Mouse (Mus musculus) kidney, adult 9 months (tissue): ENCODE measurements around the gene Sik3.
"Not testable (repeated sequence)": the region's sequence is repeated elsewhere in the genome, so short reads cannot be mapped to it uniquely, and the experiment has no call there.

Experiments used
- DNase-seq: peaks from one replicate; pipeline ENCODE4 v3.0.0; 2022

Gene Sik3

DNA sequence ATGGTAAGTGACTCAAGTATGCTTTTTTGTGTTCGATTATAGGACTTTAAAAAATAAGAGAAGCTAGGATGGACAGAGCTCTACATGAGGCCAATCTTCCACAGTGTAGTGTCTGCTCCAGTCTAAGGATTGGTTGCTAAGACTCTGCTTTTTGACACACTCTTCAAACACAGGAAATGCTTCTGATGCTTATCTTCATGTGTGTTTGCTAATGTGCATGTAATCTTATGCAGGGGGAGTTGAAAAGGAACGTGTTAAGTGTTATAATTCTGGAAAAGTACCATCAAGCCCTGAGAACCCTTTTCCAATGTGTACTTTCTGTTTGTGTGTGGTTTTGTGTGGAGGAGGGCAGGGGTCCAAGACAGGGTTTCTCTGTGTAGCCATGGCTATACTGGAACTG is 141.8 kb downstream of the Sik3 start:
- no peak for DNase-seq

DNA sequence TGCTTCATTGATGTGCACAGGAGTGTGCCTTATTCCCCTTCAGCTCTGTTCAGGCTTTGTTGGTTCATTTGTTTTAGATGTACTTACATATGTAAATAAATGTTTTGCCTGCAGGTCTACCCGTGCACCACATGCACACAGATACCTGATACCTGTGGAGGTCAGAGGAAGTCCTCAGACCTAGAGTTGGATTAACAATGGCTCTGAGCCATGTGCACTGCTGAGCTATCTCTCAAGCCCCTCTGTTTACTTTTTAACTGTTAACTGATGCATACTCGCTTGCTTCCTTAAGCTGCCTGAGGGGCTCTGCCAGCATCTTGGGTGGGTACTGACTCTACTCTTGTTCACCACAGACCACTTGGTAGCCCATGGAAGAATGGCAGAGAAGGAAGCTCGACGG is 142.4 kb downstream of the Sik3 start:
- DNase-seq: no peak

DNA sequence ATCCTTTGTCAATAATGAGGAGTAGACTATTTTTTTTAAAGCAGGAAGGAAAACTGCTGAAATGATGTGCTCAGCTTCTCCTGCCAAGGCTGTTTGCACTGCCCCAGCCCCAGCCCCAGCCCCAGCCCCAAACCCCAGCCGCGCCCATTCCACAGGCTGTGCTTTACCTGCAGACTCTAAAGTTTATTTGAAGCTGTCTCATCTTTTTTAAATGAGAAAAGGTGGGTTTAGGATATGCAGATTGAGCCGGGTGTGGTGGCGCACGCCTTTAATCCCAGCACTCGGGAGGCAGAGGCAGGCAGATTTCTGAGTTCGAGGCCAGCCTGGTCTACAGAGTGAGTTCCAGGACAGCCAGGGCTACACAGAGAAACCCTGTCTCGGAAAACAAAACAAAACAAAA is 143.2 kb downstream of the Sik3 start:
- not testable (repeated sequence) for DNase-seq

DNA sequence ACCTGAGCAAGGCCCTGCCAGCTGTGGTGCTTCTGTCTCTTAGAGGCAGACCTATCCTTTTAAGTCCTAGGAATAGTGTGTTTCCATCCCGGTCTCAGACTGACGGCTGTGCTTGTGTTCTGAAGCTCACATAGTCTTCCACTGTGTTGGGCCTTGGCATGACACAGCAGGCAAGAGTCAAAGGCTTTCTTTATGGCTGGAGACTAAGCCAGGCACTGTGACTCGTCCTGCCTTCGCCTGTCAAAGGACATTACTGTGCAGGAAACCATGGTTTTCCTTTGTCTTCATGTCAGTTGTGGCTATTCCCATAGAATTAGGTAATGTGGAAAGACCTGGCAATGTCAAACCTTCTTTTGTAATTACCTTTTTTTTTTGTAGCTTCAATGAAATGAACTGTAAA is 144.1 kb downstream of the Sik3 start:
- no peak for DNase-seq

DNA sequence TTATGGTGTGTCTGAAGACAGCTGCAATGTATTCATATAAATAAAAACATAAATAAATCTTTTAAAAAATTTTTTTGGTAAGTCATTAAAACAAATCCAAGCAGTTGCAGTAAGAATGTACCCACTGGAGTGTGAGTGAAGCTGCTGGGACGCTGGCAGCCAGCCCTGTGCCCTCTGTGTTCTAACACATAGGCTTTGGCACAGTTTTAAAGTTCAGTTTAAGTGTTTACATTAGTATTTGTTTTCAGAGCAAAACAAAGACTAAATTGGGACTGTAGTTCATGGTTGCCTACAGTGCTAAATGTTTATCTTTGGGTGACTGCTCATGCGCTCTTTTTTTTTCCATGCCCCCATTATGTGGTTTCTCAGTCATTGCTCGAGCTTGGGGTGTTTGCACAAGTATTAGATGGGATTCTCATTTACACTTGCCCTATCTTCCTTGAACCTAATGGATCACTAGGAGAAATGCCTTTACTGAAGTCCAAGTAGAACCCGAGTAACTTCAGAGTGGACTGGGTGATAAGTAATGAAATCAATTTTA is 145.7 kb downstream of the Sik3 start:
- no peak for DNase-seq

DNA sequence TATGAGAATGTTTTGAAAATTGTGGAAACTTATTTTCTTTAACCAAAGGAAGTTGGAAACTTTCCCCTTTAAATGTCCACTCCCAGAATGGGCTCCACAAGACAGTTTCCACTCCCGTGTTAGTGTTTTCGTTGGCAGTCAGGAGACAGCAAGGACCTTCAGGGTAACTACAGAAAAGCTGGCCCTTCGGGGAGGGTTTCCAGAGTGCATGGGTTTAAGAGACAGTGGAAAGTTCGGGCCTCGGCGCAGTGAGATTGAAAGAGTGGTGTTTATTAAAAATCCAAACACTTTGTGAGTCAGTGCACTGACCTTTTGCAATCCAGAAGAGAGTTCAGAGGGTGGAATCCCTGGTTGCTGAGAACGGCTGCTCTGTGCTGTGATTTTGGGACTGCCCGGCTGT is 150.8 kb downstream of the Sik3 start:
- DNase-seq: peak; percentile 24

DNA sequence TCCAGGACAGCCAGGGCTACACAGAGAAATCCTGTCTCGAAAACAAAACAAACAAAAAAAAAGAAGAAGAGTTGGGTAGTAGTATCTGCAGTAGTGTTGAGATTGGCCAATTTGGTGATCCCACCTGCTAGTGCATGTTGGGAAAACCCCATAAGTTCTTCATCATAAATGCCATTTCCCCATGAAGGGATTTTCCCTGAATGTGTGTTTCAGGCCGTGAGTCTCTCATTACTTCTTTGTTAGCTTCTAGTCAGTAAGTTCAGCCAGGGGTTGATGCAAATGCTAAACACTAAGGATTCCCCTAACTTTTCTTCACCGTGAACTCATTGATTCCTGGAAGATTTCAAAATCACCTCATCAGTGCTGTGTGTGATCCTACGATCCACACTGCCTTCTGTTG is 156.2 kb downstream of the Sik3 start:
- no peak for DNase-seq

DNA sequence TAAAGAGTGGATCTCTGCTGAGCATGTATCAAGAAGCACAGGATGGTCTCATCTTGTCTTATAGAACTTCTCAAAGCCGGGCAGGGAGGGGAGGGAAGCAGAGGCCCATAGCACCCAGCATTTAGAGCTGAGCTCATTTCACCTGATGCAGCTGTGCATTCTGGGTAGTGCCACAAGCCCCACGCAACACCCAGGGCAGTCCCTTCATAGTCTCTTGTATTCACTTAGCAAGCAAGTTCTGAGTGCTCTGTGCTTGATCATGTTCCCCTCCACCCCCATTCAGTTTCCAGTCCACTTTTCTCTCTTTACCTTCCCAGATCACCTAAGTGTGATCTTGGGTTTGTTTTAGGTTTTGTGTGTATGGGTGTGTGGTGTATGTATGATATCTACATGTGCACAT is 159.6 kb downstream of the Sik3 start:
- no peak for DNase-seq

DNA sequence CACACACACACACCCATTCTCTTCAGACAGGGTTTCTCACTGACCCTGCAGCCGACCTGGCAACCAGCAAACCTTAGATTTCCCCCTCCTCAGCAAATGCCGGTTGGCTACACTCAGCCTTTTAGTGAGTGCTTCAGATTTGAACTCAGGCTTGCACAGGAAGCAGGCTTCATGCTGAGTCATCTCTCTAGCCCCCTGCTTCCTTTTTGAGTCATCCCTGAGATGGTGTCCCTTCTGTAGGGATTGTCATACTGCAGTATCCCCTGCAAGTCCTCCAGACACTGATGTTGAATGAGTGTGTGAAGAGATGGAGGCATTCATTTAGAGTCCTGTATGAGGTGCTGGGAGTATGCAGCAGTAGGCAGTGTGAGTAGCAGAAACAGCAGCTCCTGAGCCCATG is 160.3 kb downstream of the Sik3 start:
- no peak for DNase-seq

DNA sequence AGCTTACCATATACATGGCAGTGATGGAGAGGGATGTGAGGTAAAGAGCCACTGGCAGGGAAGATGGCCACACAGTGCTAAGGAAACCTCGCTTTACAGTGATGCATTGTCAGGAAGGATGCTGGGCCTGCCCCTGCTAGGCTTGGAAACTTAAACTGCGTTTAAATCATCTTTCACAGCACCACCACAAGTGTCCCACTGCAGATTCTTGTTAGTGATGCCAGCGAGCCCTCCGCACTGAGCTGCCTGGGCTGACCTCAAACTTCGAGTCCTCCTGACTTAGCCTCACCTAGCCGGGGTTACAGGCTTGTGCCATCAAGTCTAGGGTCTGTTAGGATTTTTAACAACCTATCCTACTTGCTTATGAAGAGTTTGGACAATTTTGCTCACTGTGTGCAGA is 161.3 kb downstream of the Sik3 start:
- DNase-seq: no peak

DNA sequence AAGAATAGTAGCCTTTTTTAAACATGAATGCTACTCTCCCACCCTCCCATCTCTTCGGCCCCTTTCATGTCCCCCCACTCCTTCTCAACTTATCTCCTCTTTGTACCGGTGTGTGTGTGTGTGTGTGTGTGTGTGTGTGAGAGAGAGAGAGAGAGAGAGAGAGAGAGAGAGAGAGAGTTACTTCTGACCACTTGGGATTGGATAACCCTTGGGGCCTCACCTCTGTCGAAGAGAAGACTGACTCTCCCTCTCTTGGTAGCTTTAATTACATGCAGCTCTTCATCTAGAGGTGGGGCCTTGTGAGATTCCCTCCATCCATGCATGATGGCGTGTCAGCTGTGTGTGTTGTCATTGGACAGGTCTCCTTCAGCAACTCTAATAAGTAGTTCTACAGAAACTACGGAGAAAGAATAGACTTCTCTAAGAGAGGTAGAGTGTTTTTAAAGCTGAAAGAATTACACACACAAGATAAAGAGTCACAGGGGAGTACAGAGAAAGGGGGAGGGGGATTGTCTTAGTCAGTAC is 162.2 kb downstream of the Sik3 start:
- DNase-seq: no peak

DNA sequence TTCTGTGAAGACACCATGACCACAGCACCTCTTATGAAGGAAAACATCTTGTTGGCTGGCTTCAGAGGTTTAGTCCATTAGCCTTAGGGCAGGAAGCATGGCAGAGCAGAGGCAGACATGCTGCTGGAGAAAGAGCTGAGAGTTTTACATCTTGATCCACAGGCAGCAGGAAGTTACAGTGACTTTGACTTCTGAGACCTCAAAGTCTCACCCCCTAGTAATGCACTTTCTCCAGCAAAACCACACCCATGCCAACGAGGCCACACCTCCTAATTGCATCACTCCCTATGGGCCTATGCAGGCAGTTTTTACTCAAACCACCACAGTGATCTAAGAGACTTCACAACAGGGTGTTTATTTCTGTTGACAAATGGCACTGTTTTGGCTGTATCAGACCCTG is 162.7 kb downstream of the Sik3 start:
- DNase-seq: no peak

DNA sequence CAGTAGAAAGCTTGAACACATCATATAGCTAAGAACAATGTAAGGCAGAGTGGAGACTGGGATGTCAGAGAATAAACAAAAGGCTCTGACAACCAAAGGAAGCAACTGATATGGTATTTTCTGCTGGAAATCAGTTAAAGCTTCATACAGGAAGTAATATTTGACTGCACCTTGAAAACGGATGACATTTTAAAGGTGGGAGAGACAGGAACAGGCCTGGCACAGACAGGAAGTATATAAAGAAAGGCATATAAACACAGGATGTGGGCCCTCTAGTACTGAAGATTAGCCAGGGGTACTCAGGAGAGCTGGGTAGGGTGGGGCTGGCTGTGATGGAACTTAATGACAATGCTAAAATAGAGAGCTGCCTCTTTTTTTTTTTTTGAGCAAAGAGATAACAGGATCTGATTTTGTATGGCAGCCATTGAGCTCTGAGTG is 163.3 kb downstream of the Sik3 start:
- no peak for DNase-seq

DNA sequence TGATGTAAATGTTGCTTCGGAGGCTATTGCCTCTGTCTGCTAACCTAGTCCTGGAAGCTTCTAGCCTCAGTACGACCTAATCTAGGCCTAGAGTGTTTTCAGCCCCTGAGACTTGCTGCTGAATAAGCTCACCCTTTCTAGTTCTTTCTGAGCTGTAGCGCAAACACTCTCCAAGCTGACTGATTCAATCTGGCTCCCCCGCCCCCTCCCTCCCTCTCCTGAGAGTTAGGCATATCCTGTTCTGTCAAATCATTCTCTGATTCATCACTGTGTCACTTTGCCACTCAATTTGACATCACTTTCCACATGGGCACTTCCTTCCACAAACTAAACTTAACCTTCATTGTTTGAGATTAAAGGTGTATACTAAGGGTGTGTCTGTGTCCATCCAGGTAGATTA is 164.0 kb downstream of the Sik3 start:
- no peak for DNase-seq

DNA sequence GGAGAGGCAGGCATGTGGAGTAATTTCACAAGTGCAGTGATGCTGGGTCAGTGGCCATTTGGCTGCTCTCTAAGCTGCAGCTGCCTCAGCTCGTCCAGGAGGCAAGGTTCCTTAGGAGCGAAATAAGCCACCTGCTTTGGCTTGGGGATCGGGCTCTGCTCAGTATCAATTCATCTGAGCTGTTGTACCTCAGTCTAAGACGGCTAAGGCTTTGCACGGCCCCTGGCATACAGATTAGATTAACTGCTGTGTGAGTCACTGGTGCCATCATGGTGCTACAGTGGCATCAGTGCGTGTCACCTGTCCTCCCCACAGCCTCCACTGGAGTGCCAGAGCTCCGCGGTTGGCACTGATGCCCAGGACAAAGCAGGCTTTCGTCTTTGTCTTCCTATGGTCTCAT is 166.0 kb downstream of the Sik3 start:
- DNase-seq: no peak

DNA sequence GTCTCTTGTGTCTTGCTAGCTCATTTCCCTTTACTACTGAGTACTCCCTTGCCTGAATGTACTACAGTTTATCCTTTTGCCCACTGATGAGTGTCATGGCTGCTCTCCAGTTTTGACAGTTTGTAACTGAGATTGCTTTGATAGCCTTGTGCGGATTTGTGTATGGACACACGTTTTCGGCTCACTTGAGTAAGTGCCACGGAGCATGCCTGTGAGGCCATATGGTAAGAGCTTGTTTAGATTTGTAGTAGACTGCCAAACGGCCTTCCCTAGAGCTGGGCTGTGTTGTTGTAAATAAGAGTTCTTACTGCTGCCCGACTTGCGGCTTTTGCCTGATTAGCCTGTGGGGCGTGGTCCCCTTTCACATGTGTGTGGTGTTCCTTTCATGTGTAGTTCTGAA is 168.7 kb downstream of the Sik3 start:
- no peak for DNase-seq

DNA sequence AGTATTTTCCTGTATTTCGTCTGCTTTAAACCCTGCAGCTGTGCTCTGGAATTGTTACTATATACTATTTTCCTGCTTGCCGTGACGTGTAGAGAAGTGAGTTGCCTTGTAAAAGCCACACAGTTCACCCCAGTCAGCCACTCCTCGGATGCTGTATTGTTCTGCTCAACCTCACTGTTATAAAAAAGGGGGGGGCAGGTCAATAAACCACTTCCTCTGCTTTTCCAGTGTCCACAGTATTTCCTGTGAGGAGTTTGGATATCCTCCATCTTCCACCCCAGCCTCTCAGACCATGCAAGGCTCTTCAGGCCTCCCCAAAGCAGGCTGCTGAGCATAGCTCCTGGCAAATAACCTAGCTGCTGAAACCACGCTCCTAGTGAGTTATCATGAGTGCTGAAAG is 171.9 kb downstream of the Sik3 start:
- peak; percentile 42 for DNase-seq

DNA sequence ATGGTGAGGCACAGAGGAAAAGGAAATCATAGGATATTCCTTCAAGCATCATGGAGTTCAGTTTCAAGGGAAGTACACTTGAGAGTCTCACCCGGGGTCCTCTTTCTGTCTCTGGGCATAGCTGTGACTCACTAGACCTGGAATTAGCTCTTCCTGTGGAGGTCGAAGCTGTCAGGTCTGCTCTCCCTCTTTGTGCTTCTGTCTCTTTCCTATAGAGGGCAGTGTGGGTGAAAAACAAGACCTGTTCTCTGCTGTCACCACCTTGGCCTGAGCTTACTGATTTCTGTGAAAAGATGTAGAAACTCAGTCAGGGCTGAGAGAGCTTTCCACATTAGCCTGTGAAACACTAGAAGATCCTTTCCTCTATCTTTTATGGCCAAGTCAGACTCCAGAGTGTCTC is 172.6 kb downstream of the Sik3 start:
- peak; percentile 70 for DNase-seq

DNA sequence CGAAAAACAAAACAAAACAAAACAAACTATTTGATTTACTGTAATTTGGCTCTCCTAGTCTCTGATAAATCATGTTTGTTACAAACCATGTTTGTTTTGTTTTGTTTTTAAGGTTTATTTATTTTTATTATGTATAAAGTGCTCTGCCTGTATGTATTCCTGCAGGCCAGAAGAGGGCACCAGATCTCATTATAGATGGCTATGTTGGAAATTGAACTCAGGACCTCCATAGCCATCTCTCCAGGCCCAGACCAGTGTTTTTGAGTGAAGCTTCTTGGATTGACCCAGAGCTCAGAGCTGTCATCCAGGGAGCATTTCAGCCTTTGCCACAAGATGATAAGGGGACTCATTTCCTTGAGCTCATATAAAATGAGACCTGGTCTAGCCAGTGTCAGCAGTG is 173.8 kb downstream of the Sik3 start:
- DNase-seq: no peak

DNA sequence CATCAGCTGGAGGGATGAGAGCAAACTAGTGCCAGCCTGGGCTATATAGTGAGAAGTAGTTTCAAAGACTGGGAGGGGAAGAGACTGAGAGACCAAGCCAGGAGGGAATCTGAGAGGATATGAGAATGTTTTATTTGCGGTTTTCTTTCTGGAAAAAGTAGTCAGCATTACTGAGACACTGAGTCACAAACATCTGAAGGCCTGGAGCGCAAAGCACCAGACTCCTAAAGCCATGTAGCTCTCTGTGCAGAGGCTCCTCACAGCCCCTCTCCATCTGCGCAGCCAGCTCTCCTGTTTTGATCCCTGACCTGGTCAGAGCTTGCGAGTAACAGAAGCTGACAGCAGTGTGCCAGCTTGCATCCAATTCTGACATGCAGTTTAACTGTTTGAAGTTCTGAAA is 175.8 kb downstream of the Sik3 start:
- DNase-seq: no peak

DNA sequence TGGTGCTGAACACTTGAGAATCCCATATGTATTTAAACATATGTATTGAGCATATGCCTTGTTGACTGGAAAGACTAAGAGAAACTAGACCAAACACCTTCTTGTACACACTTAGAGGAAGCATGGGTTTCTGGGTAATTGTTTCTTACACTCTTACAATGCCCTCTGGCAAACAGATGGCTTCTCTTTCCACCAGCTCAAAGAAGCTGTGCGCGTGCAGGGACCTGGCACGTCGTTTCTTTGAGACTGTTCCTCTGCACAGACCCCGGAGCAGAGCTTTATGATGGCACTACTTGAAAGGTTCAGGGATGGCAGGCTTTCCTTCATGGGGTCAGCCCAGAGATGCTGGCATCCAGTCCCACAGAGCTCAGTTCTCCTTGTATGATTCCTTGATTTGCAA is 176.3 kb downstream of the Sik3 start:
- DNase-seq: no peak

DNA sequence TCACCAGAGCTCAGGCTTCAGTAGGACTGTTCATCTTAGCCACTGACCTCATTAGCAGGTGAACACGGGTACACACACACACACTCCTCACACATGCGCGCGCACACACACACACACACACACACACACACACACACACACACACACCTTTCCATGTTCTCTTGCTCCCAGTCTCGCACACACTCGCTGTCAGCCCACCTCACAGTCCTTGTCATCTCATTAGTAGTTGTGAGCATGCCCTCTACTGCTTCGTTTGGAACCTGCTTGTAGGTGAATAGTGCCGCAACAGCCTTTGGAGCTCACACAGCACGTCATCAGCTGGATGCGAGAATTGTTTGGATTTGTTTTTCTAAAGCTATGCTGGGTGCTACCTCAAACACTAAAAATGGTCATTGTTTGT is 176.8 kb downstream of the Sik3 start:
- no peak for DNase-seq

DNA sequence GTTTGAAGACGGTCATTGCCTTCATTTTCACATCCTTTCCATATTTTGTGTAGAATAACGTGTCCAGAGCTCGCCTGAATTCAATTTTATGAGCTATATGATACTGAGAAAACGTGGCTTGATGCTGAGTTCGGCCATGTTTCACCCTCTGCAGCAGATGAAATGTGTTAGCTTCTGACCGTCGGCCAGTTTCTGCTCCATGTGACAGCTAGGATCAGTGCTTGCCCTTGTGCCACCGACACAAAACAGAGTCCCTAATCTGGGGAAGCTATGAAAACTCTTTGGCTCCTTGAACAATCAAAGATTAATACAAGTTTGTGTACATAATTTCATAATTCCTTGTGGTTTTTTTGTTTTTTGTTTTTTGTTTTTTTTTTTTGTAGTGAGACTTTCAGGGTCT is 178.6 kb downstream of the Sik3 start:
- no peak for DNase-seq

DNA sequence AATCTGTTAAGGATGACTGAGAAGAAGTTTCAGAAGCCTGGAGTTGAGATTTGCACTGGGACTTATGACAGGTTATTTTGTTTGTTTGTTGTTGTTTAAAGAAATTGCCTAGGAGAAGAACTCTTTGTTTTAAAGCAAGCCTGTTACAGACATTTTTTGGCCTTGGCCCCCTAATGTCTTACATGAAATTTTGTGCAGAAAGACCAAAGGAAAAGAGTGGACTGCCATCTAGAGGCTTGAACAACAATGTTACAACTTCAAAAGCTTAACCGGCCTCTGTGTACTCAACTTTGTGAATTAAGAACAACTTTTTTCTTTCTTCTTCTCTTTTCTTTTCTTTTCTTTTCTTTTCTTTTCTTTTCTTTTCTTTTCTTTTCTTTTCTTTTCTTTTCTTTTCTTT is 179.0 kb downstream of the Sik3 start:
- peak; percentile 63 for DNase-seq

DNA sequence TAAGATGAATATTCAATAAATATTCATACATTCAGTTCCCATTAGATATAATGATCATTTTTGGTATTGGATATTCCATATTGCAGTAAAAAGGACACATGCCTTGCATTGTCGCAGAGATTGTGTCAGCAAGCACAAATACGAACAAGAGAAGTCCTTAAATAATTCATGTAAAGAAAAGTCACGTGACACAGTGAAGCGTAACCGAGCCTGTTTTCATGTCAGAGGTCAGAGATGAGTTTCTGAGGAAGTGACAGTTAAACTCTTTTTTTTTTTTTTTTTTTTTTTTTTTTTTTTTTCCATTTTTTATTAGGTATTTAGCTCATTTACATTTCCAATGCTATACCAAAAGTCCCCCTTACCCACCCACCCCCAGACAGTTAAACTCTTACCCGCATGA is 180.0 kb downstream of the Sik3 start:
- no peak for DNase-seq

DNA sequence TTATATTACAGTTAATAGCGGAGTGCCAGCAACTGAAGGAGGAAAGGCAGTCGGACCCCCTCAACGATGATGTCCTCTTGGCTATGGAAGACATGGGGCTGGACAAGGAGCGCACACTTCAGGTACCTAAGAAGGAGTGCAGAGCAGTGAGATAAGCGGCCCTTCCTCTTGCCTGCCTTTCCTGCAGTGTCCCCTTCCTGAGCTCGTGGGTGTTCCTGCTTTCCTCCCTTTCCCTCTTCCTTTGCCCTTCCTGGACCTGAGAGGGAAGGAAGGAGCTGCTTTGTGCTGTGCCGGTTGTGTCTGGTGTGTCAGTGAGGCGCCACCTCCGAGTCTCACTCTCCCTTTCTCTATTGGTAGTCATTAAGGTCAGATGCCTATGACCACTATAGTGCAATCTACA is 182.2 kb downstream of the Sik3 start:
- no peak for DNase-seq
